Mouse (Mus musculus) embryo, embryonic 11 days (tissue): ENCODE measurements at regions not wholly inside any gene's neighbourhood (a gene's known extent, or its start where the extent isn't known, plus 50 kb on each side); places are given as distances from the start of the nearest gene placed in this dataset.

ENCODE experiments used
- DNase-seq: peaks from one replicate; pipeline ENCODE4 v3.0.0-alpha.2; 2015

GRCm38 (mm10) chr4:97132650-97133049 is 50.3 kb downstream of the Gm10192 start:
- DNase-seq, result peak; percentile 24

GRCm38 (mm10) chr4:97127780-97128179 is 55.2 kb downstream of the Gm10192 start:
- no peak for DNase-seq

- no peak for DNase-seq
Observed at GRCm38 (mm10) chr4:97123861-97124260, 59.1 kb downstream of the Gm10192 start.

- DNase-seq, result no peak
Observed at GRCm38 (mm10) chr4:97121952-97122351, 61.0 kb downstream of the Gm10192 start.

- no peak for DNase-seq
Observed at GRCm38 (mm10) chr4:97119459-97119858, 63.5 kb downstream of the Gm10192 start.

- DNase-seq, result no peak
Observed at GRCm38 (mm10) chr4:97117016-97117415, 66.0 kb downstream of the Gm10192 start.

GRCm38 (mm10) chr4:97102752-97103052 is 80.3 kb downstream of the Gm10192 start:
- DNase-seq, result no peak

- peak; percentile 3 for DNase-seq
Observed at GRCm38 (mm10) chr4:97101911-97102751, 80.8 kb downstream of the Gm10192 start.

GRCm38 (mm10) chr4:97099721-97100120 is 83.2 kb downstream of the Gm10192 start:
- no peak for DNase-seq

- peak; percentile 4 for DNase-seq
Observed at GRCm38 (mm10) chr4:97093576-97093975, 89.4 kb downstream of the Gm10192 start.

GRCm38 (mm10) chr4:97050735-97051134 is 132.2 kb downstream of the Gm10192 start:
- no peak for DNase-seq

GRCm38 (mm10) chr4:97049045-97049674 is 133.8 kb downstream of the Gm10192 start:
- peak; percentile 19 for DNase-seq

- DNase-seq, result peak; percentile 68
Observed at GRCm38 (mm10) chr4:97037693-97038348, 145.1 kb downstream of the Gm10192 start.

GRCm38 (mm10) chr4:97028938-97029337 is 154.0 kb downstream of the Gm10192 start:
- no peak for DNase-seq

GRCm38 (mm10) chr4:97025446-97026040 is 157.4 kb downstream of the Gm10192 start:
- no peak for DNase-seq

- no peak for DNase-seq
Observed at GRCm38 (mm10) chr4:97001321-97001720, 181.6 kb downstream of the Gm10192 start.

GRCm38 (mm10) chr4:96980311-96980710 is 195.3 kb upstream of the Gm12695 start:
- DNase-seq, result no peak

GRCm38 (mm10) chr4:96979876-96980275 is 194.9 kb upstream of the Gm12695 start:
- no peak for DNase-seq

GRCm38 (mm10) chr4:96974935-96975334 is 189.9 kb upstream of the Gm12695 start:
- no peak for DNase-seq

GRCm38 (mm10) chr4:96973804-96974203 is 188.8 kb upstream of the Gm12695 start:
- DNase-seq, result no peak

GRCm38 (mm10) chr4:96969199-96969598 is 184.2 kb upstream of the Gm12695 start:
- peak; percentile 22 for DNase-seq

- no peak for DNase-seq
Observed at GRCm38 (mm10) chr4:96968545-96969164, 183.7 kb upstream of the Gm12695 start.
